Mouse (Mus musculus) thymus, adult 2 months (tissue): Measurements from ENCODE around the gene Ywhaq.

ENCODE experiments used
- CTCF ChIP-seq: fragments of 200-500 bp; IDR thresholded peaks from 2 replicates; pipeline ENCODE4 v1.5.1; 2012; ENCODE audit warnings: mild to moderate bottlenecking, control low read depth, low read length, moderate library complexity, borderline replicate concordance; ENCODE audit not compliant: control insufficient read depth, poor library complexity, insufficient read depth; ENCODE audit errors: extremely low read depth
- POLR2A ChIP-seq: fragments of 200-500 bp; IDR thresholded peaks from 2 replicates; pipeline ENCODE4 v1.6.1; 2012; ENCODE audit warnings: mild to moderate bottlenecking, low read length, control low read depth, moderate library complexity; ENCODE audit not compliant: control insufficient read depth, poor library complexity, insufficient read depth; ENCODE audit errors: extremely low read depth

GRCm38 (mm10) chr12:21346972-21347371, 70.5 kb downstream of the Ywhaq start:
- TF ChIP-seq POLR2A (no peak), CTCF (no peak)
